Mouse (Mus musculus) G1E (cell line): ENCODE measurements at regions not wholly inside any gene's neighbourhood (a gene's known extent, or its start where the extent isn't known, plus 50 kb on each side); places are given as distances from the start of the nearest gene placed in this dataset.

Experiments
- ATAC-seq: 2 replicates; pipeline ENCODE4 v1.8.0; 2016; ENCODE audit warnings: mild to moderate bottlenecking; ENCODE audit not compliant: insufficient number of reproducible peaks, poor library complexity, low FRiP score, severe bottlenecking; ENCODE audit errors: extremely low read depth
- DNase-seq: peaks from one replicate; pipeline ENCODE4 v3.0.0; 2012; ENCODE audit warnings: low spot score
- H3K27me3 ChIP-seq: 2 replicates; pipeline ENCODE4 v1.6.1; 2012; ENCODE audit warnings: mild to moderate bottlenecking, low read length, inconsistent platforms; ENCODE audit not compliant: insufficient read depth
- H3K36me3 ChIP-seq: replicated peaks from 2 replicates; pipeline ENCODE3; 2012; ENCODE audit warnings: mild to moderate bottlenecking, inconsistent platforms
- H3K4me1 ChIP-seq: 2 replicates; pipeline ENCODE4 v1.6.1; 2012; ENCODE audit warnings: low read depth, low read length, inconsistent platforms, mixed read lengths; ENCODE audit not compliant: insufficient read depth
- H3K4me3 ChIP-seq: 2 replicates; pipeline ENCODE4 v1.5.1; 2012; ENCODE audit warnings: low read depth, mild to moderate bottlenecking, inconsistent platforms, low read length, moderate library complexity, mixed read lengths
- H3K9me3 ChIP-seq: replicated peaks from 2 replicates; pipeline ENCODE4 v1.6.1; 2012; ENCODE audit warnings: inconsistent platforms
- CTCF ChIP-seq: IDR thresholded peaks from 2 replicates; pipeline ENCODE4 v1.5.1; 2012; ENCODE audit warnings: low read depth, low read length, inconsistent platforms, mixed read lengths
- GATA1 ChIP-seq: IDR thresholded peaks from 2 replicates; pipeline ENCODE4 v1.6.1; 2012; ENCODE audit warnings: borderline replicate concordance, low read length, inconsistent platforms, mixed read lengths
- GATA2 ChIP-seq: IDR thresholded peaks from 2 replicates; pipeline ENCODE4 v1.6.1; 2012; ENCODE audit warnings: low read depth, low read length, inconsistent platforms, borderline replicate concordance
- POLR2AphosphoS5 ChIP-seq: IDR thresholded peaks from 2 replicates; pipeline ENCODE4 v1.6.1; 2012; ENCODE audit warnings: low read depth, low read length, inconsistent platforms; ENCODE audit not compliant: insufficient replicate concordance
- TAL1 ChIP-seq: conservative IDR thresholded peaks from 2 replicates; pipeline ENCODE4 v1.6.1; 2012; ENCODE audit warnings: low read depth, low read length, inconsistent platforms, mixed read lengths

- H3K27me3 ChIP-seq: no peaks in the 10 kb centered on the region
- peaks cover 5% of the 10 kb centered on the region; the same call in 1 of the 2 replicates for H3K4me1 ChIP-seq
- TF ChIP-seq TAL1 (no peak), GATA2 (no peak), GATA1 (no peak), CTCF (no peak), POLR2AphosphoS5 (no peak)
- no peaks in the 10 kb centered on the region for H3K36me3 ChIP-seq
- no peak for ATAC-seq
- DNase-seq: no peak
- no peaks in the 10 kb centered on the region for H3K9me3 ChIP-seq
- H3K4me3 ChIP-seq: no peak overlapping the region
These were observed 246.0 kb downstream of the Ttc6 start for GRCm38 (mm10) chr12:57809961-57810360.

GRCm38 (mm10) chr12:57823809-57824208 is 259.9 kb downstream of the Ttc6 start:
- TF ChIP-seq GATA1 (no peak), CTCF (no peak), TAL1 (no peak), GATA2 (no peak), POLR2AphosphoS5 (no peak)
- no peak for ATAC-seq
- no peaks in the 10 kb centered on the region for H3K4me1 ChIP-seq

GRCm38 (mm10) chr12:57825754-57826153 is 261.8 kb downstream of the Ttc6 start:
- H3K4me1 ChIP-seq: no peaks in the 10 kb centered on the region
- H3K36me3 ChIP-seq: no peaks in the 10 kb centered on the region
- ATAC-seq: no peak
- TF ChIP-seq TAL1 (no peak), GATA1 (no peak), GATA2 (no peak), CTCF (no peak; the same call in 1 of the 2 replicates), POLR2AphosphoS5 (no peak)
- H3K27me3 ChIP-seq: no peaks in the 10 kb centered on the region
- no peaks in the 10 kb centered on the region for H3K9me3 ChIP-seq
- DNase-seq: no peak
- no peak overlapping the region for H3K4me3 ChIP-seq

More at GRCm38 (mm10) chr12:57823809-57824208, 259.9 kb downstream of the Ttc6 start:
- Histone ChIP-seq H3K27me3 (no peaks in the 10 kb centered on the region), H3K36me3 (no peaks in the 10 kb centered on the region), H3K4me3 (no peak overlapping the region), H3K9me3 (no peaks in the 10 kb centered on the region)
- DNase-seq: no peak

- DNase-seq (no peak), ATAC-seq (no peak)
- H3K27me3 ChIP-seq: no peaks in the 10 kb centered on the region
- no peaks in the 10 kb centered on the region for H3K4me1 ChIP-seq
- no peak for TF ChIP-seq GATA2
- TF ChIP-seq GATA1: no peak
- TF ChIP-seq POLR2AphosphoS5: no peak
- TF ChIP-seq TAL1: no peak
- TF ChIP-seq CTCF: no peak
- H3K4me3 ChIP-seq: no peak overlapping the region
- H3K36me3 ChIP-seq: no peaks in the 10 kb centered on the region
- no peaks in the 10 kb centered on the region for H3K9me3 ChIP-seq
These were observed 278.9 kb downstream of the Ttc6 start for GRCm38 (mm10) chr12:57842813-57843212.

- no peak for DNase-seq
- H3K27me3 ChIP-seq: no peaks in the 10 kb centered on the region; the same call in 1 of the 2 replicates
- H3K36me3 ChIP-seq: no peaks in the 10 kb centered on the region
- H3K9me3 ChIP-seq: no peaks in the 10 kb centered on the region
- no peak overlapping the region for H3K4me3 ChIP-seq
- no peak for ATAC-seq
- H3K4me1 ChIP-seq: no peaks in the 10 kb centered on the region
- TF ChIP-seq GATA2 (no peak), POLR2AphosphoS5 (no peak), CTCF (no peak), TAL1 (no peak), GATA1 (no peak)
These were observed 307.1 kb downstream of the Ttc6 start for GRCm38 (mm10) chr12:57871028-57871427.

GRCm38 (mm10) chr12:57890783-57891478 is 320.6 kb upstream of the Sstr1 start:
- Histone ChIP-seq H3K4me1 (no peaks in the 10 kb centered on the region), H3K4me3 (no peak overlapping the region), H3K36me3 (no peaks in the 10 kb centered on the region), H3K27me3 (no peaks in the 10 kb centered on the region), H3K9me3 (no peaks in the 10 kb centered on the region)
- ATAC-seq: no peak
- no peak for TF ChIP-seq GATA1
- no peak for TF ChIP-seq GATA2
- no peak for TF ChIP-seq CTCF
- TF ChIP-seq TAL1: no peak
- no peak for TF ChIP-seq POLR2AphosphoS5
- DNase-seq: no peak
